Mouse (Mus musculus) stomach, embryonic 14.5 days (tissue): ENCODE measurements around the gene Gm20605. TPM values are rescaled to one million over a fixed set of nuclear protein-coding genes. Genes with fewer than 3 reads are reported as not detected.

Experiments used
- ATAC-seq: fragments of 200-750 bp; cut with Nextera tagmentation; 2 replicates; pipeline ENCODE4 v1.8.0; 2017; ENCODE audit warnings: low read depth, moderate TSS enrichment; ENCODE audit not compliant: insufficient number of reproducible peaks, insufficient read depth, low FRiP score
- H3K27ac ChIP-seq: fragments of 300-500 bp; sonication (generic); 2 replicates; pipeline ENCODE4 v1.5.1; 2014; ENCODE audit warnings: mild to moderate bottlenecking, low read length, moderate library complexity, mixed read lengths
- H3K27me3 ChIP-seq: fragments of 300-500 bp; sonication (generic); 2 replicates; pipeline ENCODE4 v1.6.1; 2014; ENCODE audit warnings: low read length, control low read depth, mixed read lengths; ENCODE audit not compliant: control insufficient read depth, insufficient read depth
- H3K36me3 ChIP-seq: fragments of 300-500 bp; sonication (generic); 2 replicates; pipeline ENCODE4 v1.6.1; 2014; ENCODE audit warnings: mild to moderate bottlenecking, control low read depth, low read length, moderate library complexity, mixed read lengths; ENCODE audit not compliant: control insufficient read depth, insufficient read depth
- H3K4me1 ChIP-seq: fragments of 300-500 bp; sonication (generic); 2 replicates; pipeline ENCODE4 v1.6.1; 2014; ENCODE audit warnings: low read length, control low read depth, mixed read lengths; ENCODE audit not compliant: control insufficient read depth, insufficient read depth
- H3K4me2 ChIP-seq: fragments of 300-500 bp; sonication (generic); replicated peaks from 2 replicates; pipeline ENCODE4 v1.6.1; 2014; ENCODE audit warnings: low read depth, low read length, control low read depth
- H3K4me3 ChIP-seq: fragments of 300-500 bp; sonication (generic); 2 replicates; pipeline ENCODE4 v1.5.1; 2014; ENCODE audit warnings: low read depth, low read length, control low read depth
- H3K9ac ChIP-seq: fragments of 300-500 bp; sonication (generic); replicated peaks from 2 replicates; pipeline ENCODE4 v1.6.1; 2014; ENCODE audit warnings: low read depth, mild to moderate bottlenecking, control low read depth, low read length, moderate library complexity, mixed read lengths
- H3K9me3 ChIP-seq: fragments of 300-500 bp; sonication (generic); 2 replicates; pipeline ENCODE4 v1.6.1; 2016; ENCODE audit warnings: low read depth, low read length, control low read depth; ENCODE audit not compliant: control insufficient read depth
- WGBS: fragments of 180-500 bp; shearing (Covaris S2); extraction: QIAGEN DNeasy Blood & Tissue Kit; methylation state at CpG from one replicate; pipeline ENCODE4 v1.1.7; 2014; 5-methylcytosine and 5-hydroxymethylcytosine counted together
- polyA plus RNA-seq: library from polyadenylated mRNA; unstranded; fragments of >200 nt; fragmentation: Nextera tagmentation; extraction: Ambion mirVana; gene quantifications from 2 replicates; pipeline ENCODE4 v1.2.1, GENCODE M21; 2014

The Gm20605 gene
- polyA plus RNA-seq, 1 experiment from 2014 or later = 10.7 TPM

GRCm38 (mm10) chr5:137633397-137634084 is 4.6 kb downstream of the Gm20605 start:
- Histone ChIP-seq H3K27ac (no peak overlapping the region), H3K4me2 (no peak overlapping the region), H3K36me3 (peaks cover 52% of the 10 kb centered on the region), H3K4me1 (peaks cover 27% of the 10 kb centered on the region), H3K4me3 (no peak overlapping the region), H3K9ac (no peak overlapping the region), H3K27me3 (no peaks in the 10 kb centered on the region), H3K9me3 (no peaks in the 10 kb centered on the region)
- no peak for ATAC-seq
- WGBS = 78% methylated on average over 12 of the region's 12 CpGs

GRCm38 (mm10) chr5:137639472-137639871 is 10.5 kb downstream of the Gm20605 start:
- 78% methylated on average over 7 of the region's 7 CpGs for WGBS
- Histone ChIP-seq H3K4me2 (no peak overlapping the region), H3K4me1 (no peaks in the 10 kb centered on the region), H3K36me3 (peaks cover 69% of the 10 kb centered on the region), H3K27me3 (peaks cover 4% of the 10 kb centered on the region; the same call in 1 of the 2 replicates), H3K4me3 (no peak overlapping the region), H3K27ac (no peak overlapping the region), H3K9ac (no peak overlapping the region), H3K9me3 (no peaks in the 10 kb centered on the region)
- no peak for ATAC-seq

- Histone ChIP-seq H3K27ac (no peak within 1 kb of the TSS), H3K27me3 (peaks cover 8% of the 10 kb centered on the region; the same call in 1 of the 2 replicates), H3K4me2 (no peak within 1 kb of the TSS), H3K4me3 (no peak within 1 kb of the TSS), H3K9me3 (no peaks in the 10 kb centered on the region), H3K9ac (no peak within 1 kb of the TSS), H3K36me3 (peaks cover 59% of the 10 kb centered on the region), H3K4me1 (0 out of 2 replicates have a peak, but pooled peaks cover 2% of the 10 kb centered on the region)
- no peak for ATAC-seq
- WGBS = 85% methylated on average over 19 of the region's 19 CpGs
These were observed 12.1 kb downstream of the Gm20605 start, which contains the start of gene Sap25 for GRCm38 (mm10) chr5:137641054-137641453. TSS of gene Sap25 (plus strand) at chr5:137641334.

- H3K9ac ChIP-seq = no peak overlapping the region
- H3K4me3 ChIP-seq = no peak overlapping the region
- H3K36me3 ChIP-seq = peaks cover 40% of the 10 kb centered on the region
- H3K9me3 ChIP-seq = no peaks in the 10 kb centered on the region
- H3K27me3 ChIP-seq = peaks cover 8% of the 10 kb centered on the region; the same call in 1 of the 2 replicates
- H3K4me2 ChIP-seq = no peak overlapping the region
- WGBS = 39% methylated on average over 4 of the region's 4 CpGs
- 0 out of 2 replicates have a peak, but pooled peaks cover 2% of the 10 kb centered on the region for H3K4me1 ChIP-seq
- no peak overlapping the region for H3K27ac ChIP-seq
- ATAC-seq = no peak
These were observed 13.9 kb downstream of the Gm20605 start for GRCm38 (mm10) chr5:137642886-137643285.

- 50% methylated on average over 19 of the region's 19 CpGs for WGBS
- peaks cover 24% of the 10 kb centered on the region for H3K36me3 ChIP-seq
- H3K4me3 ChIP-seq = no peak overlapping the region
- no peak for ATAC-seq
- H3K9ac ChIP-seq = no peak overlapping the region
- H3K4me1 ChIP-seq = peaks cover 11% of the 10 kb centered on the region; the same call in 1 of the 2 replicates
- no peaks in the 10 kb centered on the region for H3K9me3 ChIP-seq
- H3K4me2 ChIP-seq = no peak overlapping the region
- H3K27ac ChIP-seq = no peak overlapping the region
- peaks cover 8% of the 10 kb centered on the region; the same call in 1 of the 2 replicates for H3K27me3 ChIP-seq
These were observed 15.5 kb downstream of the Gm20605 start for GRCm38 (mm10) chr5:137644484-137644883.

- 5% methylated on average over 44 of the region's 44 CpGs for WGBS
- Histone ChIP-seq H3K27ac (no peak overlapping the region), H3K4me1 (peaks cover 17% of the 10 kb centered on the region), H3K9me3 (no peaks in the 10 kb centered on the region), H3K9ac (no peak overlapping the region), H3K4me3 (peak overlapping the region; percentile 14), H3K4me2 (peak overlapping the region; percentile 45), H3K36me3 (peaks cover 20% of the 10 kb centered on the region), H3K27me3 (peaks cover 8% of the 10 kb centered on the region; the same call in 1 of the 2 replicates)
- no peak for ATAC-seq
These were observed 16.2 kb downstream of the Gm20605 start for GRCm38 (mm10) chr5:137645091-137645651.

- Histone ChIP-seq H3K4me2 (peak within 1 kb of the TSS; percentile 45), H3K9ac (no peak within 1 kb of the TSS), H3K4me3 (peak within 1 kb of the TSS; percentile 14), H3K4me1 (peaks cover 18% of the 10 kb centered on the region), H3K27ac (no peak within 1 kb of the TSS), H3K9me3 (no peaks in the 10 kb centered on the region), H3K36me3 (peaks cover 17% of the 10 kb centered on the region), H3K27me3 (peaks cover 8% of the 10 kb centered on the region; the same call in 1 of the 2 replicates)
- WGBS = 22% methylated on average over 11 of the region's 11 CpGs
- no peak for ATAC-seq
These were observed 16.7 kb downstream of the Gm20605 start, which contains the start of gene Irs3 for GRCm38 (mm10) chr5:137645652-137646091. TSS of gene Irs3 (minus strand) at chr5:137645714.

- Histone ChIP-seq H3K36me3 (peaks cover 5% of the 10 kb centered on the region; the same call in 1 of the 2 replicates), H3K4me3 (no peak overlapping the region), H3K4me1 (peaks cover 18% of the 10 kb centered on the region), H3K9ac (no peak overlapping the region), H3K27ac (no peak overlapping the region), H3K9me3 (no peaks in the 10 kb centered on the region), H3K27me3 (peaks cover 8% of the 10 kb centered on the region; the same call in 1 of the 2 replicates), H3K4me2 (no peak overlapping the region)
- WGBS = 43% methylated on average over 9 of the region's 9 CpGs
- ATAC-seq = no peak
These were observed 19.0 kb downstream of the Gm20605 start for GRCm38 (mm10) chr5:137647827-137648601.
